Mouse (Mus musculus): ENCODE results near the gene Rbfox3. TPM values are rescaled to one million over a fixed set of nuclear protein-coding genes. Genes with fewer than 3 reads are reported as not detected.

Rbfox3 gene
- polyA plus RNA-seq, 1 experiment from 2014 or later = 0.97 TPM

DNA sequence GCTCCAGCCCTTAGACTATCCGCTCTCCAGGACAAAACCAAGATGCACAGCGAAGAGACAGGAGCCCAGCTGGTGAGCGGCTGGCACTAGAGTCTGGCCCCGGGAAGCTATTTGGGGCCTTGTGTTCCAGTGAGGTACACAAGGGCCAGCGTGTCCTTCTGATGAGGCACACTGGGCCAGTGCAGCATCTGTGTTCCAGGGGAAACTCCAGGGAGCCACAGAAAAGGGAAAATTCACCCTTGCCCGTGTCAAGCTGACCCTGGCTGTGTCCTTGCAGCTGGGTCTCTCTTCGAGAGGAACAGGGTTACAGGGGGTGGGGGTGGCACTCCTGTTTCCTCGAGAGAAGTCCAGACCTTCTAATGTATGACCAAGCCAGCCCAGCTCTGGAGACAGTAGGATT is 25.8 kb downstream of the Rbfox3 start:
- TF ChIP-seq CTCF (IDR thresholded peaks at IDR 0.05) = no peak
- no peak for TF ChIP-seq EP300 (IDR thresholded peaks at IDR 0.05)
- Histone ChIP-seq H3K9ac (replicated peaks; ENCODE audit: low read depth) (no peak overlapping the region), H3K27ac (ENCODE audit: low read length) (no peak overlapping the region), H3K4me3 (ENCODE audit: low read depth, low read length) (no peak overlapping the region), H3K4me2 (replicated peaks; ENCODE audit: low read depth, low read length) (no peak overlapping the region), H3K9me3 (ENCODE audit: low read length) (no peaks in the 10 kb centered on the region), H3K4me1 (ENCODE audit: insufficient read depth, low read depth, low read length) (no peaks in the 10 kb centered on the region), H3K36me3 (ENCODE audit: insufficient read depth, low read length) (no peaks in the 10 kb centered on the region), H3K27me3 (replicated peaks; ENCODE audit: insufficient read depth, low read length) (no peaks in the 10 kb centered on the region)
- ATAC-seq (no peak), DNase-seq (ENCODE audit: low spot score) (no peak)
- 79% methylated on average over 8 of the region's 8 CpGs for WGBS

- WGBS = 75% methylated on average over 16 of the region's 16 CpGs
- Histone ChIP-seq H3K36me3 (ENCODE audit: insufficient read depth, low read length) (no peaks in the 10 kb centered on the region), H3K9me3 (ENCODE audit: low read length) (no peaks in the 10 kb centered on the region), H3K9ac (replicated peaks; ENCODE audit: low read depth) (no peak overlapping the region), H3K4me2 (replicated peaks; ENCODE audit: low read depth, low read length) (no peak overlapping the region), H3K4me3 (ENCODE audit: low read depth, low read length) (no peak overlapping the region), H3K27me3 (replicated peaks; ENCODE audit: insufficient read depth, low read length) (no peaks in the 10 kb centered on the region), H3K4me1 (ENCODE audit: insufficient read depth, low read depth, low read length) (no peaks in the 10 kb centered on the region), H3K27ac (ENCODE audit: low read length) (no peak overlapping the region)
- ATAC-seq (no peak), DNase-seq (ENCODE audit: low spot score) (no peak)
- TF ChIP-seq CTCF (IDR thresholded peaks at IDR 0.05) = no peak
- TF ChIP-seq EP300 (IDR thresholded peaks at IDR 0.05) = no peak
Observed at GRCm38 (mm10) chr11:118885135-118885534, 26.3 kb downstream of the Rbfox3 start.

DNA sequence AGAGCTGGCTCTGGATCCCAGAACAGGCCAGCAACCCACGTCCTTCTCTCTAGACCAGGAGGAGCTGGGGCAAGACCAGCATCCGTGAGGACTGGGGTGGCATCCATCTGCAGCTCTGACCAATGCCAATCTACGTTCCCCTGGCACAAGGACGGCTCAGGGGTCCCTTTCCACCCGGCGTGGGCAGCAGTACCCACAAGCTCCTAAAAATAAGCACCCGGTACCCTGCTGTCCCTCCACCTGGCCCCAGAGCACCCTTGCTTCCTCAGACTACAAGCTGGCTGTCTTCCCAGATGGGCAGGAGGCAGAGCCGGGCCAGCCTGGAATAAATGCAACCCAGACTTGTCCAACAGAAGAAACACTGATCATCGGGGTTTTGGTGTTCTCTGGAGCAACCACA is 28.3 kb downstream of the Rbfox3 start:
- Histone ChIP-seq H3K4me1 (ENCODE audit: insufficient read depth, low read depth, low read length) (no peaks in the 10 kb centered on the region), H3K9me3 (ENCODE audit: low read length) (no peaks in the 10 kb centered on the region), H3K4me2 (replicated peaks; ENCODE audit: low read depth, low read length) (no peak overlapping the region), H3K27ac (ENCODE audit: low read length) (no peak overlapping the region), H3K4me3 (ENCODE audit: low read depth, low read length) (no peak overlapping the region), H3K36me3 (ENCODE audit: insufficient read depth, low read length) (no peaks in the 10 kb centered on the region), H3K9ac (replicated peaks; ENCODE audit: low read depth) (no peak overlapping the region), H3K27me3 (replicated peaks; ENCODE audit: insufficient read depth, low read length) (no peaks in the 10 kb centered on the region)
- DNase-seq (ENCODE audit: low spot score) (no peak), ATAC-seq (no peak)
- 76% methylated on average over 9 of the region's 9 CpGs for whole genome bisulfite sequencing
- TF ChIP-seq CTCF (IDR thresholded peaks at IDR 0.05) = no peak
- no peak for TF ChIP-seq EP300 (IDR thresholded peaks at IDR 0.05)

GRCm38 (mm10) chr11:118881786-118882495 is 29.5 kb downstream of the Rbfox3 start:
- Histone ChIP-seq H3K4me3 (ENCODE audit: low read depth, low read length) (no peak overlapping the region), H3K9me3 (ENCODE audit: low read length) (no peaks in the 10 kb centered on the region), H3K4me1 (ENCODE audit: insufficient read depth, low read depth, low read length) (no peaks in the 10 kb centered on the region), H3K4me2 (replicated peaks; ENCODE audit: low read depth, low read length) (no peak overlapping the region), H3K27ac (ENCODE audit: low read length) (no peak overlapping the region), H3K27me3 (replicated peaks; ENCODE audit: insufficient read depth, low read length) (no peaks in the 10 kb centered on the region), H3K36me3 (ENCODE audit: insufficient read depth, low read length) (no peaks in the 10 kb centered on the region), H3K9ac (replicated peaks; ENCODE audit: low read depth) (no peak overlapping the region)
- ATAC-seq = no peak
- no peak for DNase-seq (ENCODE audit: low spot score)
- TF ChIP-seq EP300 (IDR thresholded peaks at IDR 0.05) (no peak), CTCF (IDR thresholded peaks at IDR 0.05) (no peak)
- 22% methylated on average over 11 of the region's 11 CpGs for WGBS

- Histone ChIP-seq H3K9me3 (ENCODE audit: low read length) (no peaks in the 10 kb centered on the region), H3K9ac (replicated peaks; ENCODE audit: low read depth) (no peak overlapping the region), H3K4me3 (ENCODE audit: low read depth, low read length) (no peak overlapping the region), H3K36me3 (ENCODE audit: insufficient read depth, low read length) (no peaks in the 10 kb centered on the region), H3K4me2 (replicated peaks; ENCODE audit: low read depth, low read length) (no peak overlapping the region), H3K27me3 (replicated peaks; ENCODE audit: insufficient read depth, low read length) (no peaks in the 10 kb centered on the region), H3K27ac (ENCODE audit: low read length) (no peak overlapping the region), H3K4me1 (ENCODE audit: insufficient read depth, low read depth, low read length) (no peaks in the 10 kb centered on the region)
- DNase-seq (ENCODE audit: low spot score) (no peak), ATAC-seq (no peak)
- no peak for TF ChIP-seq CTCF (IDR thresholded peaks at IDR 0.05)
- no peak for TF ChIP-seq EP300 (IDR thresholded peaks at IDR 0.05)
- 78% methylated on average over 8 of the region's 8 CpGs for WGBS
Observed at GRCm38 (mm10) chr11:118879466-118880150, 31.8 kb downstream of the Rbfox3 start.

DNA sequence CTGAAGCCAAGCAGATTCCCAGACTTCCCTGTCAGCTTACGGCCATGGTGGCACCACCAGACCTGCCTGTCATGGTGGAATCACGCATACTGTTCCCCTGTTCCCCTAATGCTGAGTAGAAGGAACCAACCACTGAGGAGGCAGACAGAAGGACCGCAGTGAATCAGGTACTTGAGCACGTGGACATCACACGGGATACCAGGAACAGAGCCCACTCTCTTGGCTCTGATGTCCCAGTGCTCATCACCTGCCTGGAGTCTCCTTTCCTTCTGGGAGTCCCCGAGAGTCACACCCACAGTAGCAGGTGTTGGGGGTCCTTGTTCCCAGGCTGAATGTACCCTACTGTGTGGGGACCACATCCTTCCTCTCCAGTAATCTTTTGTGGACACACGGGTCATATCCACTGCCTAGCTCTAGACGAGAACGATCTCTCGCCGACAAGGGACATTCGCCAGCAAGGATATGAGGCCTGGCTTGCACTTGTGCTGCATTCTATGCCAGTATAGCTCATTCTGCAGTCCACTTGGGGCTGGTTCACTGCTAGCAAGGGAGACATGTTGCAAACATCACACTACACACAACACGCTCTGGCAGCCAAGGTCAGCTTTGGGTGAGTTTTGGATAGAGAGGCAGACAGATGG is 32.7 kb downstream of the Rbfox3 start:
- TF ChIP-seq CTCF (IDR thresholded peaks at IDR 0.05) (no peak), EP300 (IDR thresholded peaks at IDR 0.05) (no peak)
- WGBS = 92% methylated on average over 13 of the region's 13 CpGs
- DNase-seq (ENCODE audit: low spot score) (no peak), ATAC-seq (no peak)
- H3K4me2 ChIP-seq (replicated peaks; ENCODE audit: low read depth, low read length) = no peak overlapping the region
- H3K27me3 ChIP-seq (replicated peaks; ENCODE audit: insufficient read depth, low read length) = no peaks in the 10 kb centered on the region
- H3K36me3 ChIP-seq (ENCODE audit: insufficient read depth, low read length) = no peaks in the 10 kb centered on the region
- H3K4me1 ChIP-seq (ENCODE audit: insufficient read depth, low read depth, low read length) = no peaks in the 10 kb centered on the region
- H3K9me3 ChIP-seq (ENCODE audit: low read length) = no peaks in the 10 kb centered on the region
- H3K4me3 ChIP-seq (ENCODE audit: low read depth, low read length) = no peak overlapping the region
- no peak overlapping the region for H3K27ac ChIP-seq (ENCODE audit: low read length)
- H3K9ac ChIP-seq (replicated peaks; ENCODE audit: low read depth) = no peak overlapping the region

All from lung, postnatal 0 days (tissue).